Mouse (Mus musculus) NIH3T3 (cell line): ENCODE data around the gene Olfr1394.
"Not testable (repeated sequence)": the region's sequence is repeated elsewhere in the genome, so short reads cannot be mapped to it uniquely, and the experiment has no call there.

ENCODE experiments used
- DNase-seq: peaks from one replicate; pipeline ENCODE4 v3.0.0-alpha.2; 2012; ENCODE audit warnings: low read depth

Gene Olfr1394

DNA sequence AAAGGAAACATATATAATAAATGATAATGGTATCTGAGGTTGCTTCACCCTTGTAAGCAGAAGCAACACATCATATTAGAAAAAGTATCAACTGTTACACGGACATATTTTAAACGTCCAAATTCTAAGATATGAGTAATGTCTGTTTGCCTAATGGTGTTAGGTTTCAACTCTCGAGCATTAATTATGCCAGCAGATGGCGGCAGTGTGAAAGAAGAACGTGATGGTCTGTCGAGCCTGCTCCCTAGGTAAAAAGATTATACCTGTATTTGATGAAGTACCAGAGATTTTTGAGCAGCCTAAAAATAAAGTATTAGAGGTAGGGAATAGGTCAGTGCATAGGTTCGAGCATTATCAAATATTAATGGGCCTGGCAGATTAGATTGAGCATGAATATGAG lies 35.6 kb downstream of the Olfr1394 start:
- peak; percentile 86 for DNase-seq

DNA sequence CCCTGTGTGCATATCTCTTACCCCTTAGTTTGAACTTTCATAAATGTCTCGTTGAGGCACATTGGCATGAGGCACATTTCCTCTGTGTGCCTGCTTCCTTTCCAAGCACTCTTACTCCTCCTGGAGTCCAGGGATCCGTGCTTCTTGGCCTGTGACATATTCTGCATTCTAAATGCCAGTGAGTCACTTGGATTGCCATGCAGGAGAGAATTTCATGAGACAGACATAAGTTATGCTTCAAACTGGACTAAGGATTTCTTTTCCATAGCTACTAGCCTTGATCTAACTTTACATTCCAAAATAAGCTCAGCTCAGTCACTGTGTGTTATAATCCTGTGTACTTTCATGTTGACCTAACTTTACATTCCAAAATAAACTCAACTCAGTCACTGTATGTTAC lies 36.9 kb downstream of the Olfr1394 start:
- DNase-seq = peak; percentile 41

DNA sequence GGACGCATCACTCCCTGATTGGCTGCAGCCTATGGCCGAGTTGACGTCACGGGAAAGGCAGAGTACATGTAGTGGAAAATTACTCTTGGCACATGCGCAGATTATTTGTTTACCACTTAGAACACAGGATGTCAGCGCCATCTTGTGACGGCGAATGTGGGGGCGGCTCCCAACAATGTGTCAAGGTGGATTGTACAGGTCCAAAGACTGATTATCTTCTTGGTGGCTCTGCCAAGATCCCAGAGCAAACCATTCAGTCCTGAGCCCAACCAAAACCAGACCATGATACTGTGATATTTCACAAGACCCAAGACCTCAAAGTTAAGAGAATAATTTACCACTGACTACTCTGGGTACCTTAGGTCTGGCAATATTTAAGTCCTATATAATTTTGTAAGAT lies 40.6 kb downstream of the Olfr1394 start:
- DNase-seq = not testable (repeated sequence)

GRCm38 (mm10) chr11:49195819-49196322 lies 41.7 kb downstream of the Olfr1394 start:
- DNase-seq = no peak

GRCm38 (mm10) chr11:49200666-49201065 lies 46.5 kb downstream of the Olfr1394 start:
- DNase-seq = no peak

GRCm38 (mm10) chr11:49201142-49201541 lies 47.0 kb downstream of the Olfr1394 start:
- DNase-seq = no peak

DNA sequence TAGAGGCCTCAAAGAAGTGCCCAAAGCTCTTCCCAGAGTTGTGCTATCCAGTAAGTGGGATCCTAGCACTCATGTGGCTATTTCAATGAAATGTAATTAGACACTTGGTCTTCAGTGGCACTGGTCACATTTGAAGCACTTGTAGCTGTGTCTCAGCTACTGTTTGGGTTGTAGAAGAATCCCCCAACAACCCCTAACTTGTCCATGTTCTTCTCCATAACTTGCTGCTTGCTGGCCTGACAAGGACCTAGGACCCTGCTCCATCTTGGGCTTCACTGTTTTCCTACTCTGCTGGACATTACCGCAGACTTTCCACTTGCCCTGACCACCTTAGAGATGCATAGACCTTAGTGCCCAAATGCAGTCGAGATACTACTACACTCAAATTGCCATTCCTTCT lies 47.9 kb downstream of the Olfr1394 start:
- DNase-seq = peak; percentile 9

- peak; percentile 44 for DNase-seq
These were observed 48.4 kb downstream of the Olfr1394 start for GRCm38 (mm10) chr11:49202523-49203061.

- DNase-seq = peak; percentile 96
These were observed 49.1 kb downstream of the Olfr1394 start, which contains the start of gene Zfp62 for GRCm38 (mm10) chr11:49203129-49203768. Zfp62 (plus strand) TSS chr11:49203292.

DNA sequence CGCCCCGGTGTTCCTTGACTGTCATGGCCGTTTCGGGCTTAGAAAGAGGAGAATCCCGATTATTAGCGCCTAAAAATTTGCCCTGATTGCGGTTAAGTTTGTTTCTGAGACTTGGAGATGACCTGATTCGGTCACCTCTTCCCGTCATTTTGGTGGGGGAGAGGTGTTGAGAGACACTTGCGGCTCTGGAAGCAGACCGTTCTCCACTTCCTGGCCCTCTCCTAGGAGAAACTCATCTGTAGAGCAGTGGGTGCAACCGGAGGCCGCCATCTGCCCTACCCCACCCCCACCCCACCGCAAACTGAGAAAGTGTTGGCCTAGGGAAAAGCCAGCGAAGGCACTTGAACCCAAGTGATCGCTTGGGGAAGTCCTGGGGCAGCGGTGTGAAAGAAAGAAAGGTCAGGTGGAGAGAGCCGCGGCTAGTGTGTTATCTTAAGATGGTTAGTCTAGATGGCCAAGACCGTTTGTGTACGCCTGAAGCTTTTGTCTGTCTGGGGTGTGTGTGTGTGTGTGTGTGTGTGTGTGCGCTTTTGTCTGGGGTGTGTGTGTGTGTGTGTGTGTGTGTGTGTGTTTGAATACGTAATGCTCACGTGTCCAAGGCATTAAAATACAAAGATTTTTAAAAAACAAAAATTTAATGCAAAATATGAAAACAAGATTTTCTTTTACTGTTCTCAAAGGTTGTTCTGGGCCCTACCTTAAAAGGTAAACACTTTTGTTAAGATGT lies 49.8 kb downstream of the Olfr1394 start:
- peak; percentile 70 for DNase-seq

- DNase-seq = no peak
These were observed 51.0 kb downstream of the Olfr1394 start for GRCm38 (mm10) chr11:49205080-49205590.

DNA sequence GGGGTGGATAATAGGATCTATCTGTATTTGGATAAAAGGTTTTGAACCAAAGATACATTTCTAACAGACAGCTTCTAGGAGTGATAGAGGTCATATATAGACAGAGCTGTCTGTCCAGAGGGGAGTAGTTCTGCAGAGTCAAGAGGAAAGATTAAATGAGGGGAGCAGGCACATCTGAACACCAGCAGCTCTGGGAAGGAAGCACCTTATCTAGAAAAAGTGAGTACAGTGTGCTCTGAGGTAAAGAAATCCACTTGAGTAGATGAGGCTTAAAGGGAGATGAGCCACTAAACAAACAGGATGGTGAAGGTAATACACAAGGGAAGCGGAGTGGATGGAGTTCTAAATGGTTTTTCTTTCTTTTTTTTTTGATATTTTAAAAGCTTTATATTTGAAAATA lies 53.3 kb downstream of the Olfr1394 start:
- DNase-seq = no peak
